Mouse (Mus musculus): ENCODE measurements around the gene Ikzf2. TPM values are rescaled to one million over a fixed set of nuclear protein-coding genes. Genes with fewer than 3 reads are reported as not detected.

Gene Ikzf2
- total RNA-seq (2021), result 1 to 10 TPM; 5.8 to 6.5 TPM
- long read RNA-seq, experiment 1, partial matches to known transcripts, result 1 of 1 reads
- long read RNA-seq, experiment 1, other reads (novel, unspliced or antisense), result 0 of 1 reads
- long read RNA-seq, experiment 2, partial matches to known transcripts, result 0 of 2 reads
- long read RNA-seq, experiment 2, other reads (novel, unspliced or antisense), result 2 of 2 reads

- peak; percentile 72 to 79 for DNase-seq (ENCODE audit: low spot score in 2 of 2)
These were observed at the start of gene Ikzf2 for GRCm38 (mm10) chr1:69687076-69687991. Gene Ikzf2, minus strand, starts transcription at chr1:69687245.

DNA sequence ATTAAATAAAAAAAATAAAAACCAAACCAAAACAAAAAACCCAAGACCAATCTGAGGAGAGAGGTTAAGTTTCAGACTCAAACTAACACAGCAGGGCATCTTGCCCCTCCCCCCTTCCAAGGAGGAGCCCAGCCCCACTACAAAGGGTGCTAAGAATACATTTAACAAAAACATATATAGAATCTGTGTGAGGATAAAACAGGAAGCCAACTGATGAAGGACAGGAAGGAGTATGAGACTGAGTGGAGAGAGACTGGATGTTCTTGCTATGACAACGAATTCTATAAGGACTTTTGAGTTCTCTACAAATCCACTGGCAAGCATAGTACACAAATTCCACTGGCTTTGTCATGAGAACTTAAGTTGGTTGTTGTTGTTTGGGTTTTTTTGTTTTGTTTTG is 42.7 kb upstream of the Ikzf2 start:
- DNase-seq (ENCODE audit: low spot score in 2 of 2), result no peak

DNA sequence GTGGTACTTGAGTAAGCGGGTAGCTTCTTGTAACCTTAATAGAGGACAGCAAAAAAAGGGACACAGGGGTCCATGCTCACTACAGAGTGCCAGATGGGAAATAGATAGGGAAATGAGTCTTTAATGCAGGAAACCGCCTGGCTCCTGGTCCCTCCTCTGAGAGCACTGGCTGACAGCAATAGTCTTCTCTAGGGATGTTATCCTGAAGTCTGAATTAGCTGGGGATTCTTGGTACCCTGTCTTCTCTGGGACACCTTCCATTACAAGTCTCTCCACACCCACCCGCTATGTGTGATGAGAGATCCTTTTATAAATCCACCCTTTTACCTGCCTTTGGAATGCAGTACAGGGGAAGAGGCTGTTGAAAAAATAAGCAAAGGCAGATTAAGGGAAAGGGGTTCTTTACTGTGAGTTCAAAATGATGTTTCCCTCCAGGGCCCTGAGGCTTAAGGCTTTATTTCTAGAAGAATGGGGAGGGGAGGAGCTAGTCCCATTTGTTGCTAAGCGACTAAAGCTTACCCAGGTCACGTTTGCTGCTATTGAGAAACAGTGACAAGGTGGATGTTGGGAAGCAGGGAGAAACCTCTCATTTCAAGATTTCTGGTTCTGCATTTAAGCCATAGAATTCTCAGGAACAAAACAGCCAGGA is 42.1 kb upstream of the Ikzf2 start:
- no peak for DNase-seq (ENCODE audit: low spot score in 2 of 2)

GRCm38 (mm10) chr1:69727968-69728367 is 40.9 kb upstream of the Ikzf2 start:
- DNase-seq (ENCODE audit: low spot score in 2 of 2), result no peak

DNA sequence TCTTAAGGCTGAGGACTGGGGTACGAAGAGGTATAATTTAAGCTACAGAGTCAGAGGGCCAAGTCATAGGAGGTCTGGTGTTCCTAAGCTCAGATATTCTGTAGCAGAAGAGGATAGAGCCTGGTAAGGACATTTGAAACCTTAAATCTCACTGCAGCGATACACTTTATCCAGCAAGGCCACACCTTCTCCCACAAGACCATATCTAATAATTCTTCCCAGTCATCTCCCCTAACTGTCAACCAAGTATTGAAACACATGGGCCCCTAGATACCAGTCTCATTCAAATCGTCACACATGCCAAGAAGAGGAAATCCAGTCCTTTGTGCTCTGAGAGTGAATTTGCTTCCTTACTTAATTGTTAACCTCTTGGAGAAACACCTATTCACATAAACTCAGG is 30.1 kb upstream of the Ikzf2 start:
- DNase-seq (ENCODE audit: low spot score in 2 of 2), result no peak

- DNase-seq (ENCODE audit: low spot score in 2 of 2), result no peak
These were observed 21.5 kb upstream of the Ikzf2 start for GRCm38 (mm10) chr1:69708571-69708970.

- no peak for DNase-seq (ENCODE audit: low spot score in 2 of 2)
These were observed 16.6 kb upstream of the Ikzf2 start for GRCm38 (mm10) chr1:69703506-69704156.

DNA sequence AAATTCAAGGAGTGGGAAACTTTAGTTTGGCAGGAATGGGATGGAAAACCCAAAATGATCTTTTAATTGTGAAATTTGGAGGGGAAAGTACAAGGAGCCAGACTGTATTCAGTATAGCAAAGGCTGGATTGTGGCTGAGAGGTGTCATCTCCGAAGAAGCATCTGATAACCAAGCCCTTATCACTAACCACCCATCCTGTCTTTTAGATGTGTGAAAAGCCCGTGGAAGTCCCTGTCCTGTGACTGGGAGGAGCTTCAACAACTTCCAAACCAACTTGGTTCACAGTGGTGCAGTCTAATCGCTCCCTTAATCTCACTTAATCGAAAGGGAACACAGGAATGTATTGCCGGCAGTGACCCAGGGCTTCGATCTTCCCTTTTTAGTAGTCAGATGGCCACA is 4.9 kb upstream of the Ikzf2 start:
- no peak for DNase-seq (ENCODE audit: low spot score in 2 of 2)

DNA sequence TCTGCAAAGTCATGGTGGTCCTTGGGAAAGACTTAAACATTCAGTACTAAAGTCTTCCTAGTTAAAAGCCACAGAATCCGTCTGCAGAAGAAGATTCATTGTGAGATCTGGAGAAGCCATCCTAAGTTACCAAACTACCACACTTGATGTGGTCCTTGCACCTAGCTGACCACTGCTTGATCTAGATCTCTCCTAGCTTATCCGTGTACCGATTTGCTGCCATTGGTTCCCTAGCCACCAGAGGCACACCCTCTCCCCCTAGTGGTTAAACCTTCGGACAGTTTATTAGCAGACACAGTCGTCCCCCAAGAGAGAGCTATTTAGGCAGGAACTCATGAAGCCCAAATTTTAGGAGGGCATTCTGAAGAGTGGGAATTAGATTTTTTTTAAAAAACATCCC is 1.9 kb upstream of the Ikzf2 start:
- peak in 1 of 2 experiments; percentile 53 for DNase-seq (ENCODE audit: low spot score in 2 of 2)

GRCm38 (mm10) chr1:69688118-69688517 is 1.1 kb upstream of the Ikzf2 start:
- DNase-seq (ENCODE audit: low spot score in 2 of 2), result no peak

DNA sequence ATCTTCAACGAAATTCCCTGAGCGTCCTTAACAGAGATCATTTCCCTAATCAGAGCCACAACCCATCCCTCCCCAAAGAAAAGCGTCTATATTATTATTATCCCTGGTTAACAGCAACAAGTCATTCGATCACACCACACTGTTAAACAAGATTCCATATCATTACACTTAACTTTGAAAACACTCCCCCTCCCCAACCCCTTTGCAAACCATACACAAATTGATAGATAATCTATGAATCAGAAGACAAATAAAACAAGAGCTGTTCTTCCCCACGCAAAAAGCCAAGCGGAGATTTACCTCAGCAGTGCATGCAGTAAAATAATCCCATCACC is 337 bp downstream of the Ikzf2 start:
- no peak for DNase-seq (ENCODE audit: low spot score in 2 of 2)

GRCm38 (mm10) chr1:69685890-69686490 is 1.1 kb downstream of the Ikzf2 start:
- no peak for DNase-seq (ENCODE audit: low spot score in 2 of 2)

DNA sequence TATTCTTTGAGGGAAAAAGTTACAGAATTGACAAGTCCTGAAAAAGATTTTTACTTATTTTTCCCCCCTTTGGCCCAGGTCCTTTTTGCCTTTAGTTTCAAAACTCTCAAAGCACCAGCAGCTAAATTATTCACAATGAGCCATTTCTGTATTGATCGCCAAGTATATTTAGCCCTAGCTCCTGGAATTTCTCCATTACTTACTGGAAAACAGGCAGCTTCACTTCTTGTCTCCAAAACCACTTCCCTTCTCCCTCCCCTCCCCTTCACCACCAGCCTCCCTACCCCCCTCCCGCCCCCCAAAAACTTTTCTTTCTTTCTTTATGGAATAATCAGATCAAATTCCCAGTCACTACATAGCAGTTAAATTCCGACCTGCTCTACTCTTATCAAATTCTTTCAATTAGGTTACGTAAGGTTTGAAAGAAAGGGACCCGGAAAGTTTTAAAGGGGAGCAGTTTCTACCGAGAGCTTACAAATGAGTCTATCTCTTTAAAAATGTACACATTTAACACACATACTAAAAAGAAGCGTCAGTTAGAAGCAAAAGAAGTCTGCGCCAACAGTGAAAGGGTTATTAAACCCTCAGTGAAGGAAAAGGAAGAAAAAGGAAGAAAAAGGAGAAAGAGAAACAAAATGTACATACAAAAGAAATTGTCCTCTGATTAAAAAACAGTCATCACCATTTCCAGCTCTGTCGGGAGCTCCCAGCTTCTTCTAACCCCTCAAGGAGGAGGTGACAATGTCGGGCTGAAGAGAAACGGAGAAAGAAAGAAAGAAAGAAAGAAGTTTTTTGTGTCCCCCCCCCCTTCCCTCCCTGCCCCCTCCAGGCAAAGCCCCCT is 1.8 kb downstream of the Ikzf2 start:
- DNase-seq (ENCODE audit: low spot score in 2 of 2), result no peak

- DNase-seq (ENCODE audit: low spot score in 2 of 2), result no peak
These were observed 2.6 kb downstream of the Ikzf2 start for GRCm38 (mm10) chr1:69684280-69685040.

DNA sequence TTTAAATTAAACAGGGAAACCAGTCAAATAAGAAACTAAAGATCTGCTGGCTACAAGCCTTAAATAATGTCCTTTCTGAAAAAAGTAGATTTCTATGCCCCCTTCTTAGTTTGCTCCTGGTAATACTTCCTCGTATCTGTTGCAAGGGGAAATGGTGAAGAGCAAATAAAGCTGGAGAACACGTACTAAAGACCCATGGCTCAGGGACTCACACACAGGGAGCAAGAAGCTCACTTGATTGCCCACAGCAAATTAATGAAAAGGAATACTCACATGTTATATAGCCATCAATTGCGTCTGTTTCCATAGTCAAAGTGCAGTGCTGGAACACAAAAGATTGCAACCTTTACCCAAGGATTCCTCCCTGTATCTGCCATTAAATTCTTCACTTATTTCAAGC is 3.2 kb downstream of the Ikzf2 start:
- DNase-seq (ENCODE audit: low spot score in 2 of 2), result no peak

GRCm38 (mm10) chr1:69683058-69683457 is 4.0 kb downstream of the Ikzf2 start:
- DNase-seq (ENCODE audit: low spot score in 2 of 2), result no peak

GRCm38 (mm10) chr1:69682261-69682660 is 4.8 kb downstream of the Ikzf2 start:
- no peak for DNase-seq (ENCODE audit: low spot score in 2 of 2)

- no peak for DNase-seq (ENCODE audit: low spot score in 2 of 2)
These were observed 6.0 kb downstream of the Ikzf2 start for GRCm38 (mm10) chr1:69681003-69681402.

DNA sequence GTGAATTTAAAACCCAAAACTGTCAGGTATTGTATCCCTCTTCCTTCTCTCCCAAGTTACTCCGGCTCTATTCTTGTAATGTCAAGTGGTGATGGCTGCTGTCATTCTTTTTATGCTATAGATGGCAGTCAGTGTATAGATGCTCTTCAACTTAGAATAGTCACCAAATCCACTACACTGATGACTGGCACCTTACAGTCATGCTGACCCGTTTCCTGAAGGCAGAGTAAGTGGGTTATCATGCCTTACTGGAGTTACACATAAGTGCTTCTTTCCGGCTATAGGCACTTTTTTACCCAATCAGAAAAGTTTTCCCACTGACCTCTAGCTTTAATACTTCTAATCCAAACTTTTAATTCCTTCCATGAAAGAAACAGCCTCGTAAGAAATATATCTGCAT is 6.5 kb downstream of the Ikzf2 start:
- DNase-seq (ENCODE audit: low spot score in 2 of 2), result no peak
